Mouse (Mus musculus): ENCODE measurements around the gene Neil1. TPM values are rescaled to one million over a fixed set of nuclear protein-coding genes. Genes with fewer than 3 reads are reported as not detected.

Gene Neil1
- polyA plus RNA-seq, 1 experiment from 2014 or later: 6.3 TPM

DNA sequence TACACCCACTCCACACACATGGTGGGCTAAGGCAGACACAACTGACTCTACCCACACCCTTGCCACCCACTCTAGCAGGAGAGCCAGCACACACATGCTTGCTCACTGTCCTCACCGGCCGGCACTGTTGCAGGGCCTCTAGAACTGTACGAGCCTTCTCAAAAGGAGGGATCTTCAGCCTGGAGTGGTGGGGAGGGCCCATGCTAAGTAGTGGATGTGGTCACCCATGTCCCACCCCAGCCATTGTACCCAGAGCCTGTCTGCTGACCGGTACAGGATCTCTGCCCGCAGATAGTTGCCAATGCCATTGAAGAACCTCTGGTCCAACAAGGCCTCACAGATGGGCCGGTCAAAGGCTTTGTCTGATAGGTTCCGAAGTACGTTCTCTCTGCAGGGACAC lies 3.3 kb downstream of the Neil1 start:
- no peak for DNase-seq (ENCODE audit: low spot score)
- peaks cover 35% of the 10 kb centered on the region for H3K36me3 ChIP-seq (ENCODE audit: control insufficient read depth, insufficient read depth, low read length)
- no peak overlapping the region for H3K4me2 ChIP-seq (ENCODE audit: low read length)
- H3K4me1 ChIP-seq (replicated peaks; ENCODE audit: control insufficient read depth, insufficient read depth, low read length): peaks cover 11% of the 10 kb centered on the region
- WGBS: 91% methylated on average over 8 of the region's 8 CpGs
- no peaks in the 10 kb centered on the region for H3K27me3 ChIP-seq (replicated peaks; ENCODE audit: control insufficient read depth, insufficient read depth, low read length)
- no peak overlapping the region for H3K27ac ChIP-seq (ENCODE audit: low read depth)
- ATAC-seq (replicated peaks; ENCODE audit: low FRiP score, low TSS enrichment, low read depth): no peak
- H3K4me3 ChIP-seq (ENCODE audit: low read depth, low read length): no peak overlapping the region
- H3K9ac ChIP-seq (ENCODE audit: low read length): no peak overlapping the region
- H3K9me3 ChIP-seq (ENCODE audit: control insufficient read depth, low read length): no peaks in the 10 kb centered on the region

DNA sequence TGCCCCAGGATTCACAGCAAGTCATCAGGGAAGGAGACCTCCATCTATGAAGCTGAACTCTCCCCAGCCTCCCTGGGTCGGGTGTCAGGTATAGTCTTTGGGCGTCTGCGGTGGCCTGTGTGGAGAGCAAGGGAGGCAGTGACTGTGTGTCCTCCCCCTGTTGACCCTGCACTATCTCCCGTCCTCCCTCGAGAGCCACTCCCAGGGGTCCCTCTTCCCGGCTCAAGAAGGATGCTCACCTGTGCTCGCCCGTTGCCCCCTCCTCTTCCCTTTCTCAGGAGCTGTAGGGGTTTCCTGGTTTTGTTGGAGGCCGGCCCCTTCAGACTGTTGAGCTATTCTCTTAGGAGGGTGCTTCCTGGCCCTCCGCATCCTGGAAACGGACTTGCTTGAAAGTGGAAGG lies 4.9 kb downstream of the Neil1 start:
- no peaks in the 10 kb centered on the region for H3K27me3 ChIP-seq (replicated peaks; ENCODE audit: control insufficient read depth, insufficient read depth, low read length)
- 85% methylated on average over 11 of the region's 11 CpGs for WGBS
- H3K4me1 ChIP-seq (replicated peaks; ENCODE audit: control insufficient read depth, insufficient read depth, low read length): peaks cover 6% of the 10 kb centered on the region
- no peak overlapping the region for H3K9ac ChIP-seq (ENCODE audit: low read length)
- H3K9me3 ChIP-seq (ENCODE audit: control insufficient read depth, low read length): no peaks in the 10 kb centered on the region
- H3K4me3 ChIP-seq (ENCODE audit: low read depth, low read length): no peak overlapping the region
- H3K4me2 ChIP-seq (ENCODE audit: low read length): no peak overlapping the region
- no peak for DNase-seq (ENCODE audit: low spot score)
- H3K36me3 ChIP-seq (ENCODE audit: control insufficient read depth, insufficient read depth, low read length): peaks cover 50% of the 10 kb centered on the region
- no peak overlapping the region for H3K27ac ChIP-seq (ENCODE audit: low read depth)
- ATAC-seq (replicated peaks; ENCODE audit: low FRiP score, low TSS enrichment, low read depth): no peak

DNA sequence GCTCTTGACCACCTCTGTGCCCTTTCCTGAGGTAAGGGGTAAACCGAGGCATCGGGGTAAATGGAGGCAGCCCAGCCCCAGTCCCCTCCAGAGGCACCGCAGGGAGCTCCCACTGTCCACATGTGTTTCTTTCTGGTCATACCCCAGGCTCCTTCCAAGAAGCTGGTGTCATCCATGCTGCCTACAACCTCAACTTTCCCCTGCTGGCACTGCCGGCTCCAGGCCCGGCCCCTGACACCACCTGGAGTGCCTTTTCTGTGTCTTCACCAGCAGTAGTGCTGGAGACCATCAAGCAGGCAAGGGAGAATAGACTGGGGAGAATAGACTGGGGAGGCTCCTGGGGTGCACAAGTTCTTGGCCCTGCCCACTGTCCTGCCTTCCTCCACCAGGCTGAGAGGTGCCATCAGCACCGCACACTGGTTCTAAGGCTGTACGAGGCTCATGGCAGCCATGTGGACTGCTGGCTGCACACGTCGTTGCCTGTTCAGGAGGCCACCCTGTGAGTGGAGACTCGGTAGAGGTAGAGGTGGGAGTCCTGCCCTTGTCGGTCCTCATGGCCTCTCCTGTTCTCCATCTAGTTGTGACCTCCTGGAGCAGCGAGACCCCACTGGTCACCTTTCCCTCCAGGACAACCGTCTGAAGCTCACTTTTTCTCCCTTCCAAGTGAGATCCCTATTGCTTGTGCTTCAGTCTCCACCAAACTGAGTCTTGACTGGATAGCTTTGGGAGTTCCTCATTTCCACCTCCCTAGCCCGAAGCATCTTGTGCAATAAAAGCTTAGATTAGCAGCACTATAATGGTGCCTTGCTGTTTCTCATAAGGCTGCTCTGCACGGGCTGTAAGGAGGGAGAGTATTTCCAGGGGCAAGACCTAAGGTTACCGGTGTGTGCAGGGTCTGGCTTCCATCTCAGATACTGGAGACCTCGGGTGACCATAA lies 6.4 kb downstream of the Neil1 start:
- Histone ChIP-seq H3K9me3 (ENCODE audit: control insufficient read depth, low read length) (no peaks in the 10 kb centered on the region), H3K27me3 (replicated peaks; ENCODE audit: control insufficient read depth, insufficient read depth, low read length) (no peaks in the 10 kb centered on the region), H3K36me3 (ENCODE audit: control insufficient read depth, insufficient read depth, low read length) (peaks cover 65% of the 10 kb centered on the region), H3K4me1 (replicated peaks; ENCODE audit: control insufficient read depth, insufficient read depth, low read length) (no peaks in the 10 kb centered on the region), H3K4me3 (ENCODE audit: low read depth, low read length) (no peak overlapping the region), H3K4me2 (ENCODE audit: low read length) (no peak overlapping the region), H3K27ac (ENCODE audit: low read depth) (no peak overlapping the region), H3K9ac (ENCODE audit: low read length) (no peak overlapping the region)
- WGBS: 86% methylated on average over 17 of the region's 17 CpGs
- ATAC-seq (replicated peaks; ENCODE audit: low FRiP score, low TSS enrichment, low read depth) (no peak), DNase-seq (ENCODE audit: low spot score) (no peak)

- no peak overlapping the region for H3K9ac ChIP-seq (ENCODE audit: low read length)
- no peaks in the 10 kb centered on the region for H3K9me3 ChIP-seq (ENCODE audit: control insufficient read depth, low read length)
- WGBS: 90% methylated on average over 5 of the region's 5 CpGs
- H3K4me3 ChIP-seq (ENCODE audit: low read depth, low read length): no peak overlapping the region
- no peaks in the 10 kb centered on the region for H3K27me3 ChIP-seq (replicated peaks; ENCODE audit: control insufficient read depth, insufficient read depth, low read length)
- H3K4me2 ChIP-seq (ENCODE audit: low read length): no peak overlapping the region
- no peaks in the 10 kb centered on the region for H3K4me1 ChIP-seq (replicated peaks; ENCODE audit: control insufficient read depth, insufficient read depth, low read length)
- H3K36me3 ChIP-seq (ENCODE audit: control insufficient read depth, insufficient read depth, low read length): peaks cover 85% of the 10 kb centered on the region
- H3K27ac ChIP-seq (ENCODE audit: low read depth): no peak overlapping the region
- no peak for ATAC-seq (replicated peaks; ENCODE audit: low FRiP score, low TSS enrichment, low read depth)
- no peak for DNase-seq (ENCODE audit: low spot score)
These were observed 8.5 kb downstream of the Neil1 start for GRCm38 (mm10) chr9:57139571-57139970.

GRCm38 (mm10) chr9:57139110-57139509 lies 9.0 kb downstream of the Neil1 start:
- H3K36me3 ChIP-seq (ENCODE audit: control insufficient read depth, insufficient read depth, low read length): peaks cover 86% of the 10 kb centered on the region
- WGBS: 92% methylated on average over 9 of the region's 9 CpGs

DNA sequence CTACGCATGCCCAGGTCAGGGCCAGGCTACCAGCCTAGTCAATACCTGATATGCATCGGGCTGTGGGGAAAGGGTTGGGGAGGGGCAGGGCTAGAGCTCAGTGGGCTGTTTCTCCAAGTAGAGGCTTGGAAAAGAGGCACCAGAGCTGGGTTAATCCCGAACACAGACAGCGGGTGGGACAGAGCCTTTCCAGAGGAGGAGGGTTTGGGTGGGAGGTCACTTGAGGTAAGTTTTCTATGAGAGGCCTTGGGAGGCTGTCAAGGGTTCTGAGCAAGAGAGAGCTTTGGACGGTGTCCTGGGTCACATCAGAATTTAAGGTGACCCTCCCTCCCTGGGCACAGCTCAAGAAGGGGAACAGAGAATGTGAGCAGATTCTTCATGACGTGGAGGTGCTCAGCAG lies 9.6 kb downstream of the Neil1 start:
- H3K9ac ChIP-seq (ENCODE audit: low read length): no peak overlapping the region
- peaks cover 85% of the 10 kb centered on the region for H3K36me3 ChIP-seq (ENCODE audit: control insufficient read depth, insufficient read depth, low read length)
- ATAC-seq (replicated peaks; ENCODE audit: low FRiP score, low TSS enrichment, low read depth) (no peak), DNase-seq (ENCODE audit: low spot score) (no peak)
- no peaks in the 10 kb centered on the region for H3K27me3 ChIP-seq (replicated peaks; ENCODE audit: control insufficient read depth, insufficient read depth, low read length)
- H3K4me1 ChIP-seq (replicated peaks; ENCODE audit: control insufficient read depth, insufficient read depth, low read length): no peaks in the 10 kb centered on the region
- H3K4me3 ChIP-seq (ENCODE audit: low read depth, low read length): no peak overlapping the region
- no peaks in the 10 kb centered on the region for H3K9me3 ChIP-seq (ENCODE audit: control insufficient read depth, low read length)
- 89% methylated on average over 6 of the region's 6 CpGs for WGBS
- no peak overlapping the region for H3K4me2 ChIP-seq (ENCODE audit: low read length)
- H3K27ac ChIP-seq (ENCODE audit: low read depth): no peak overlapping the region

More at GRCm38 (mm10) chr9:57139110-57139509, 9.0 kb downstream of the Neil1 start:
- H3K9me3 ChIP-seq (ENCODE audit: control insufficient read depth, low read length): no peaks in the 10 kb centered on the region
- no peak overlapping the region for H3K9ac ChIP-seq (ENCODE audit: low read length)
- no peaks in the 10 kb centered on the region for H3K27me3 ChIP-seq (replicated peaks; ENCODE audit: control insufficient read depth, insufficient read depth, low read length)
- H3K4me2 ChIP-seq (ENCODE audit: low read length): no peak overlapping the region
- no peak overlapping the region for H3K27ac ChIP-seq (ENCODE audit: low read depth)
- ATAC-seq (replicated peaks; ENCODE audit: low FRiP score, low TSS enrichment, low read depth) (no peak), DNase-seq (ENCODE audit: low spot score) (no peak)
- H3K4me1 ChIP-seq (replicated peaks; ENCODE audit: control insufficient read depth, insufficient read depth, low read length): no peaks in the 10 kb centered on the region
- no peak overlapping the region for H3K4me3 ChIP-seq (ENCODE audit: low read depth, low read length)

DNA sequence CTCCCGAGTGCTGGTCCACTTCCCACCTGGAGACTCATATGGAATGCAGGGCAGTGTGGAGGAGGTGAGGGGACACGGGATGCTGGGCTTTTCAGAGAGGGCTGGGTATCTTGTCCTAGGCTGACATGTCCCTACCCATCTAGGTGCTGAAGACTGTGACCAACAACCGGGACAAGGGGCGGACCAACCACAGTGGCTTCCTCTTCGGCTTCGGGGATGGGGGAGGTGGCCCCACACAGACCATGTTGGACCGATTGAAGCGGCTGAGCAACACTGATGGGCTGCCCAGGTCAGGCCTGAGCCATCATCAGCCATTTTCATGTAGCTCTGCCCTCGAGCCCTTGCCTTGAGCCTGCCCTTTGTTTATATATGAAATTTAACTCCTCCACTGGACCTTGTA lies 10.3 kb downstream of the Neil1 start:
- H3K4me2 ChIP-seq (ENCODE audit: low read length): no peak overlapping the region
- H3K9ac ChIP-seq (ENCODE audit: low read length): no peak overlapping the region
- WGBS: 86% methylated on average over 9 of the region's 9 CpGs
- DNase-seq (ENCODE audit: low spot score) (no peak), ATAC-seq (replicated peaks; ENCODE audit: low FRiP score, low TSS enrichment, low read depth) (no peak)
- no peaks in the 10 kb centered on the region for H3K4me1 ChIP-seq (replicated peaks; ENCODE audit: control insufficient read depth, insufficient read depth, low read length)
- no peak overlapping the region for H3K27ac ChIP-seq (ENCODE audit: low read depth)
- no peaks in the 10 kb centered on the region for H3K27me3 ChIP-seq (replicated peaks; ENCODE audit: control insufficient read depth, insufficient read depth, low read length)
- peaks cover 79% of the 10 kb centered on the region for H3K36me3 ChIP-seq (ENCODE audit: control insufficient read depth, insufficient read depth, low read length)
- no peak overlapping the region for H3K4me3 ChIP-seq (ENCODE audit: low read depth, low read length)
- H3K9me3 ChIP-seq (ENCODE audit: control insufficient read depth, low read length): no peaks in the 10 kb centered on the region

DNA sequence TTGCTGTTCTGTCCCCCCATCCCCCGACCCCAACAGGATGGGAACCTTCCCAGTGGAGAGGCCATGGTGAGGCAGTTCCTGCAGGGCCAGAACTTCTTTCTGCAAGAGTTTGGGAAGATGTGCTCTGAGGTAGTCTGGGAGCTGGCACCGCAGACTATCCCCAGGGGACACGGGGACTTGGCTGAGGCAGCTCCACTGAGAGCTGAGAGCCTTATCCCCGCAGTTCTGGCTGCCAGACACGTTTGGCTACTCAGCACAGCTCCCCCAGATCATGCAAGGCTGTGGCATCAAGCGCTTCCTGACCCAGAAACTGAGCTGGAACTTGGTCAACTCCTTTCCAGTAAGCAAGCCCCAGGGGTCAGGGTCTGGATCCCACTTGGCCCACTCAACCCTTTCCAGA lies 10.9 kb downstream of the Neil1 start:
- 91% methylated on average over 6 of the region's 6 CpGs for WGBS
- H3K36me3 ChIP-seq (ENCODE audit: control insufficient read depth, insufficient read depth, low read length): peaks cover 78% of the 10 kb centered on the region
- no peaks in the 10 kb centered on the region for H3K27me3 ChIP-seq (replicated peaks; ENCODE audit: control insufficient read depth, insufficient read depth, low read length)
- H3K9me3 ChIP-seq (ENCODE audit: control insufficient read depth, low read length): no peaks in the 10 kb centered on the region
- no peaks in the 10 kb centered on the region for H3K4me1 ChIP-seq (replicated peaks; ENCODE audit: control insufficient read depth, insufficient read depth, low read length)
- no peak for DNase-seq (ENCODE audit: low spot score)
- H3K9ac ChIP-seq (ENCODE audit: low read length): no peak overlapping the region
- no peak overlapping the region for H3K27ac ChIP-seq (ENCODE audit: low read depth)
- ATAC-seq (replicated peaks; ENCODE audit: low FRiP score, low TSS enrichment, low read depth): no peak
- no peak overlapping the region for H3K4me3 ChIP-seq (ENCODE audit: low read depth, low read length)
- H3K4me2 ChIP-seq (ENCODE audit: low read length): no peak overlapping the region
